Mouse (Mus musculus) heart, adult 2 months (tissue): ENCODE data around the gene Myo1d. TPM values are rescaled to one million over a fixed set of nuclear protein-coding genes. Genes with fewer than 3 reads are reported as not detected.
A peak's percentile ranks its signal among the peaks of the same experiment; 100 is the strongest.

Experiments
- DNase-seq, 2 experiments: peaks; one replicate each; pipeline ENCODE4 v3.0.0; 2021
- H3K27ac ChIP-seq: fragments of 200-600 bp; 2 replicates; pipeline ENCODE4 v1.8.1; 2022
- H3K27me3 ChIP-seq: fragments of 200-500 bp; 2 replicates; pipeline ENCODE4 v1.6.1; 2012; ENCODE audit warnings: mild to moderate bottlenecking, low read length, inconsistent platforms, mixed read lengths; ENCODE audit not compliant: control insufficient read depth, insufficient read depth
- H3K36me3 ChIP-seq: fragments of 200-500 bp; 2 replicates; pipeline ENCODE4 v1.6.1; 2012; ENCODE audit warnings: low read length, inconsistent platforms; ENCODE audit not compliant: control insufficient read depth, insufficient read depth
- H3K4me1 ChIP-seq: fragments of 200-500 bp; 2 replicates; pipeline ENCODE4 v1.6.1; 2011; ENCODE audit warnings: low read length; ENCODE audit not compliant: control insufficient read depth, insufficient read depth
- H3K4me3 ChIP-seq: fragments of 200-600 bp; 2 replicates; pipeline ENCODE4 v1.8.1; 2022
- H3K79me2 ChIP-seq: fragments of 200-500 bp; replicated peaks from 2 replicates; pipeline ENCODE4 v1.6.1; 2012; ENCODE audit warnings: mild to moderate bottlenecking, inconsistent platforms, low read length, moderate library complexity, mixed read lengths; ENCODE audit not compliant: control insufficient read depth, insufficient read depth
- H3K9ac ChIP-seq: fragments of 200-500 bp; 2 replicates; pipeline ENCODE4 v1.6.1; 2012; ENCODE audit warnings: low read depth, mild to moderate bottlenecking, control low read depth, inconsistent platforms, low read length, mixed read lengths
- CTCF ChIP-seq: fragments of 200-600 bp; IDR thresholded peaks from 2 replicates; pipeline ENCODE4 v1.8.1; 2022; ENCODE audit warnings: antibody characterized with exemption, mild to moderate bottlenecking, moderate library complexity
- EP300 ChIP-seq: fragments of 200-500 bp; IDR thresholded peaks from 2 replicates; pipeline ENCODE4 v1.6.1; 2011; ENCODE audit warnings: low read depth, low read length, control low read depth; ENCODE audit not compliant: insufficient read depth
- POLR2A ChIP-seq: fragments of 200-500 bp; IDR thresholded peaks from 2 replicates; pipeline ENCODE4 v1.6.1; 2011; ENCODE audit warnings: mild to moderate bottlenecking, low read depth, low read length, control low read depth; ENCODE audit not compliant: insufficient read depth
- WGBS: fragments of 180-500 bp; shearing (Covaris S2); methylation state at CpG from one replicate; pipeline ENCODE4 v1.1.7; 2018; 5-methylcytosine and 5-hydroxymethylcytosine counted together
- intact Hi-C: fragments of 180-260 bp; cut with DNase I; formaldehyde crosslinking; loops from one replicate; pipeline ENCODE4 v1.15.1; 2025
- polyA plus RNA-seq: library from polyadenylated mRNA; depleted of rRNA; stranded (reverse); fragments of >200 nt; gene quantifications from 2 replicates; pipeline ENCODE4 v1.2.3, GENCODE M21; 2012
- total RNA-seq, 2 experiments: library from RNA; stranded (reverse); gene quantifications; 2 replicates each; pipeline ENCODE4 v1.2.3; 2021

Gene Myo1d
- total and polyA plus RNA-seq, 3 experiments, result 8.2 to 10.0 (median 9.3) TPM

DNA sequence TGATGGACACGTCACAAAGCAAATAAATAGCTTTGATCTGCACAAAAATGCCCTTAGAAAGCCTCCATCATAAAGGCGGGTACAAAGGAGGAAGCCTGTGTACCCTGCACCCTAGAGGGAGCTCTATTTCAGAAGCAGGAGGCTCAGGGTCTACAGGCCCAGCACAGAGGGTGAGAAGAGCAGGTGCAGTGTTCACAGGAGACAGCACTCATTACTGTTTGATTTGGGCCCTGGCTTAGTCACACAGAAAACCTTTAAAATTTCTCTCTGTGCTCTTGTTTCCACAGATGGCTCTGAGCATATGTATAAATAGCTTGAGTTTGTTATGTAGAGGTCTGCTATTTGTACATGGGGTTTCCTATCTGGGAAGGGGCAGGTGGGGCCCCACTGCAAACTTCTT is 233.6 kb downstream of the Myo1d start:
- Histone ChIP-seq H3K9ac (no peak overlapping the region), H3K4me1 (no peaks in the 10 kb centered on the region), H3K79me2 (no peaks in the 10 kb centered on the region), H3K4me3 (no peak overlapping the region), H3K27ac (no peak overlapping the region), H3K36me3 (no peaks in the 10 kb centered on the region), H3K27me3 (no peaks in the 10 kb centered on the region)
- no peak for TF ChIP-seq EP300
- 82% methylated on average over 2 of the region's 2 CpGs for WGBS
- intact Hi-C loops, result no loop called here
- DNase-seq, result no peak

DNA sequence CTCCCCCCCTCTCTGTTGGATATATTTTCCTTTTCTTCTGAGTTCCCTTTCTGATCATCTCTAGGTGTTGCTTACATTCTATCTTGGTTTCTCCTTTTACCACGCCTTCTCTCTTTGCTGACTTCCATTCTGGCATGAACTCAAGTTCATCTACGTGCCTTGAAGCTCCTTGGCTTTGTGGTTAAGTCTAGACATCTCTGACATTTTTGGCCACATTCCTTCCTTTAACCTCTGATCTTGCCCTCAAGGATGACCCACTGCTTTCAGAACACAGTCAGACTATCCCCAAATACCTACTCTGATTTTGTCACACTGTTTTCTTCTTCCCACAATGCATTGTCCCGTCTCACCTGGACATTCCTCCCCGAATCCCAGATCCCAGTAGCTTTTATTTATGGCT is 240.8 kb downstream of the Myo1d start:
- Histone ChIP-seq H3K9ac (no peak overlapping the region), H3K27ac (no peak overlapping the region), H3K4me3 (no peak overlapping the region), H3K4me1 (no peaks in the 10 kb centered on the region), H3K27me3 (no peaks in the 10 kb centered on the region), H3K79me2 (no peaks in the 10 kb centered on the region), H3K36me3 (no peaks in the 10 kb centered on the region)
- intact Hi-C loops, result no loop called here
- 70% methylated on average over 4 of the region's 4 CpGs for WGBS
- no peak for DNase-seq
- TF ChIP-seq CTCF (no peak), POLR2A (no peak), EP300 (no peak)

DNA sequence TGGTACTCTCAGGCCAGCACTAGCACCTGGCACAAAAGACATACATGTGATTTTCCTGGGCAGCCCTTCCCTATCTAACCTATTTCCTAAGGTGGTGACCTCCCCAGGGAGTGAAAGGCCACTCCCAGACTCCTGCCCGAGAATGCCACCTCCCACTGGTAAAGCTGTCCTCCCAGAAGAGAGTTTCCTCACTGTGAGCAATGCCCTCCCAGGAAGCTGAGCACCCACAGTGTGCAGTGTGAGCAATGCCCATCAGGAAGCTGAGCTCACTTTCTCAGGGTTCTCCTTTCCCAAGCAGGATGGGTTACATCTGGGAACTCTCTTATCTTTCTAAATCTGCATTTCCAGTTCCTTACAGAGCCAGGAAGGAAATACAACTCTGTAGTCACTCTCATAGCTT is 246.9 kb downstream of the Myo1d start:
- DNase-seq, result no peak
- H3K36me3 ChIP-seq, result no peaks in the 10 kb centered on the region
- H3K79me2 ChIP-seq, result no peaks in the 10 kb centered on the region
- 33% methylated on average over 1 of the region's 1 CpGs for WGBS
- H3K4me1 ChIP-seq, result peaks cover 1% of the 10 kb centered on the region; the same call in 1 of the 2 replicates
- no peak overlapping the region; the same call in 1 of the 2 replicates for H3K27ac ChIP-seq
- H3K9ac ChIP-seq, result no peak overlapping the region
- intact Hi-C loops, result no loop called here
- TF ChIP-seq EP300, result no peak
- no peak for TF ChIP-seq CTCF
- no peak for TF ChIP-seq POLR2A
- no peaks in the 10 kb centered on the region for H3K27me3 ChIP-seq
- H3K4me3 ChIP-seq, result no peak overlapping the region

DNA sequence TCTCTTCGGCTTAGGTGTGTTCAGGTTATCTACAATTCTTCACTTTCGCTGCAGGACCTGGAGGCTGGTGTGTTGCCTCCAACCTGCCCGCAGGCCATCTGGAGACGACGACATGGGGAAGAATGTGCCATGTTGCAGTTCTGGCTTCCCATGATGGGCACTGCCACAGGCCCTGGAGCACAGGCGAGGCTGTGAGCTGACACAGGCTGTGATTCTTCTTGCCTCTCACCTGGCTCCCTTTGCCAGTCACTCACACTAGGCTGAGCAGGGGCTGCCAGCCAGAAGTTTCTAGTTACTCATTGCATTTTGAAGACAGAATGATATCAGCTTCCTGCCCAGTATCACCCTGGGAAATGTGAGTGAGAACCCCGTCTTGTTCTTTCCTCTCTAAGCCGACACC is 250.7 kb downstream of the Myo1d start:
- 80% methylated on average over 8 of the region's 8 CpGs for WGBS
- no peaks in the 10 kb centered on the region for H3K36me3 ChIP-seq
- no peak overlapping the region for H3K9ac ChIP-seq
- peaks cover 3% of the 10 kb centered on the region; the same call in 1 of the 2 replicates for H3K4me1 ChIP-seq
- DNase-seq, result no peak
- no peaks in the 10 kb centered on the region for H3K79me2 ChIP-seq
- H3K27me3 ChIP-seq, result no peaks in the 10 kb centered on the region
- intact Hi-C loops, result no loop called here
- no peak overlapping the region for H3K4me3 ChIP-seq
- TF ChIP-seq POLR2A (no peak), CTCF (no peak), EP300 (no peak)
- no peak overlapping the region for H3K27ac ChIP-seq

- Histone ChIP-seq H3K4me3 (no peak overlapping the region), H3K27ac (no peak overlapping the region), H3K9ac (no peak overlapping the region), H3K27me3 (no peaks in the 10 kb centered on the region), H3K79me2 (no peaks in the 10 kb centered on the region), H3K4me1 (peaks cover 8% of the 10 kb centered on the region), H3K36me3 (peaks cover under 1% of the 10 kb centered on the region)
- TF ChIP-seq CTCF (peak; percentile 54), POLR2A (no peak)
- intact Hi-C loops, result no loop called here
- DNase-seq, result no peak
Measured at GRCm38 (mm10) chr11:80527697-80528096, 252.1 kb downstream of the Myo1d start.

GRCm38 (mm10) chr11:80524213-80524612 is 255.6 kb downstream of the Myo1d start:
- TF ChIP-seq EP300 (no peak), POLR2A (no peak), CTCF (no peak)
- no peak overlapping the region for H3K9ac ChIP-seq
- no peak overlapping the region for H3K4me3 ChIP-seq
- H3K36me3 ChIP-seq, result peaks cover 2% of the 10 kb centered on the region
- H3K4me1 ChIP-seq, result peaks cover 9% of the 10 kb centered on the region
- intact Hi-C loops, result loop anchor here (5.0 kb wide), 1 partner anchor 47 kb away; the partner anchor contains the start of gene Cdk5r1
- peak overlapping the region; percentile 41; the same call in 1 of the 2 replicates for H3K27ac ChIP-seq
- DNase-seq, result no peak
- H3K79me2 ChIP-seq, result no peaks in the 10 kb centered on the region
- no peaks in the 10 kb centered on the region for H3K27me3 ChIP-seq
- 81% methylated on average over 5 of the region's 5 CpGs for WGBS
